ENCODE assay signal across 9 mouse cellular contexts in the genomic region with DNA sequence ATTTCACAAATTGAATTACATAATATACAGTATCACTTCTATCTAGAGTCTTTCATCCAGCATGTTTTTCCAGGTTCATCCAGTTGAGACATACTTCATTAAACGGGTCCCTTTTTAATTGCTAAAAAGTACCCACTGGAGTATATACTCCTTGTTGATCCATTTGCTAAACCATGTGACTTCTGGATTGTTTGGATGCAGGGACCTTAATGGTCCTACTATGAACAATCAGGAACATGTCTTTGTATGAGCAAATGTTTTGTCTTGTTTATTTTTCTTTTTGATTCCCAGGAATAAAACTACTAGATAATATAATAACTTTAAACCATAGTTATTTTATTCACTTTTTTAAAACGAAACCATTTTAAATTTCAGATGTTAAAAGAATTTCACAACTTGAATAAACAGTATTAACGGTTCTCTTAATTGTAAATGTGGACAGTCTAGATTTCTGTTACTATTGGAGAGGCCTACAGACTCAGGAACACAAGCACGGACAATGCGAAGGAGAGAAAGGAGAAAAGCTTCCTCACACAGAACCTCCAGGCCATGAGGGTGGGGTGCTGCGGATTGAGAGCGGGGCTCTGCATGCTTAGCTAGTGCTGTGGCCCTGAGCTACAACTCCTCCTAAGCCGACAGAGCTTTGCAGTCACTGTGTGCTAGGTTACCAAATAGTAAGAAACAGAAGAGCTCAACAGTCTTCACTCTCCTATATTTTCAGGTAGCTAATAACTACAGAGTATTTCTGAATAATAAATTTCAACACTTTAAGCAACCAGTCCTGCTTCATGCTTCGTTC. TPM values are rescaled to one million over a fixed set of nuclear protein-coding genes. Genes with fewer than 3 reads are reported as not detected.
DNase-seq lines count a peak whose midpoint lies in the region; ATAC-seq and TF ChIP-seq lines count a peak whose summit lies in the region.
"Had no signal": no experiment of that assay in that cellular context is flagged by ENCODE, and none has a peak within 500 bp of the region (broad histone marks: within the 10 kb centered on the region; RNA-seq: fewer than 3 reads in every experiment).

No protein-coding gene starts in this region.

- WGBS in hindbrain, embryonic 12.5 days, result 84% methylated on average over 9 of the region's 9 CpGs
- WGBS in hindbrain, embryonic 11.5 days, result 85% methylated on average over 9 of the region's 9 CpGs
- WGBS in forebrain, postnatal 0 days, result 82% methylated on average over 9 of the region's 9 CpGs
- 49% methylated on average over 9 of the region's 9 CpGs for WGBS in liver, embryonic 16.5 days (ENCODE audit: insufficient replicate concordance)

- H3K4me1 ChIP-seq in hindbrain, embryonic 12.5 days, result peaks cover 12% of the 10 kb centered on the region
- no peaks in the 10 kb centered on the region for H3K4me1 ChIP-seq in hindbrain, embryonic 11.5 days (replicated peaks; ENCODE audit: control insufficient read depth, insufficient read depth, low read length)
- peaks cover 14% of the 10 kb centered on the region; the same call in 1 of the 2 replicates for H3K4me1 ChIP-seq in forebrain, postnatal 0 days (ENCODE audit: insufficient read depth)
- peaks cover 17% of the 10 kb centered on the region for H3K4me1 ChIP-seq in liver, embryonic 16.5 days (ENCODE audit: control insufficient read depth, low read depth, low read length)

- intact Hi-C loops in gastrocnemius, postnatal 14 days (cut with DNase I; ENCODE audit: low total_unique reads), result no loop called here

- no peak for TF ChIP-seq CTCF in forebrain, postnatal 0 days (IDR thresholded peaks at IDR 0.05; ENCODE audit: low read depth)

- H3K36me3 ChIP-seq in hindbrain, embryonic 12.5 days, result 0 out of 2 replicates have a peak, but pooled peaks cover 5% of the 10 kb centered on the region
- no peaks in the 10 kb centered on the region for H3K36me3 ChIP-seq in hindbrain, embryonic 11.5 days (ENCODE audit: control insufficient read depth, insufficient read depth, low read length)
- H3K36me3 ChIP-seq in forebrain, postnatal 0 days (ENCODE audit: insufficient read depth), result 0 out of 2 replicates have a peak, but pooled peaks cover 3% of the 10 kb centered on the region
- peaks cover 12% of the 10 kb centered on the region for H3K36me3 ChIP-seq in liver, embryonic 16.5 days (ENCODE audit: control insufficient read depth, insufficient read depth)

- no peak overlapping the region for H3K4me3 ChIP-seq in hindbrain, embryonic 12.5 days
- H3K4me3 ChIP-seq in hindbrain, embryonic 11.5 days (ENCODE audit: low read depth, low read length), result no peak overlapping the region
- no peak overlapping the region for H3K4me3 ChIP-seq in forebrain, postnatal 0 days (ENCODE audit: low read depth, low read length)
- peak overlapping the region; percentile 73 for H3K4me3 ChIP-seq in liver, embryonic 16.5 days (ENCODE audit: low read depth, low read length)

- peak overlapping the region; percentile 31 for H3K4me2 ChIP-seq in hindbrain, embryonic 12.5 days (replicated peaks)
- no peak overlapping the region for H3K4me2 ChIP-seq in hindbrain, embryonic 11.5 days (replicated peaks; ENCODE audit: low read depth, low read length)
- H3K4me2 ChIP-seq in forebrain, postnatal 0 days (ENCODE audit: low read depth), result peak overlapping the region; percentile 26
- peak overlapping the region; percentile 48 for H3K4me2 ChIP-seq in liver, embryonic 16.5 days (ENCODE audit: low read depth, low read length)

- no peaks in the 10 kb centered on the region for H3K27me3 ChIP-seq in hindbrain, embryonic 12.5 days
- H3K27me3 ChIP-seq in hindbrain, embryonic 11.5 days (ENCODE audit: control insufficient read depth, insufficient read depth, low read length), result no peaks in the 10 kb centered on the region
- H3K27me3 ChIP-seq in forebrain, postnatal 0 days (ENCODE audit: insufficient read depth, low read length), result no peaks in the 10 kb centered on the region
- H3K27me3 ChIP-seq in liver, embryonic 16.5 days (ENCODE audit: control insufficient read depth, insufficient read depth, low read depth, low read length), result no peaks in the 10 kb centered on the region

- H3K9ac ChIP-seq in hindbrain, embryonic 12.5 days, result no peak overlapping the region
- H3K9ac ChIP-seq in hindbrain, embryonic 11.5 days (ENCODE audit: low read depth, low read length), result no peak overlapping the region
- H3K9ac ChIP-seq in forebrain, postnatal 0 days, result no peak overlapping the region
- peak overlapping the region; percentile 56 for H3K9ac ChIP-seq in liver, embryonic 16.5 days (ENCODE audit: low read depth, low read length)

- no peak overlapping the region for H3K27ac ChIP-seq in hindbrain, embryonic 12.5 days
- no peak overlapping the region for H3K27ac ChIP-seq in hindbrain, embryonic 11.5 days (ENCODE audit: low read depth, low read length)
- no peak overlapping the region for H3K27ac ChIP-seq in forebrain, postnatal 0 days (ENCODE audit: low read depth, low read length)
- H3K27ac ChIP-seq in liver, embryonic 16.5 days (ENCODE audit: low read length), result no peak overlapping the region

- DNase-seq in hindbrain, embryonic 11.5 days (ENCODE audit: low spot score), result no peak
- peak; percentile 48 for DNase-seq in NIH3T3 (ENCODE audit: low read depth)
- no peak for DNase-seq in forebrain, postnatal 0 days
- no peak for DNase-seq in gastrocnemius, postnatal 14 days
- DNase-seq in layer of hippocampus, adult 9-10 months (ENCODE audit: low spot score), result no peak
- no peak for DNase-seq in spleen, postnatal 10 days (ENCODE audit: low spot score in 2 of 2)
- DNase-seq: spleen, adult 18-20 months had no signal

- no peaks in the 10 kb centered on the region for H3K9me3 ChIP-seq in hindbrain, embryonic 12.5 days (replicated peaks)
- no peaks in the 10 kb centered on the region for H3K9me3 ChIP-seq in hindbrain, embryonic 11.5 days (ENCODE audit: control insufficient read depth, low read length)
- H3K9me3 ChIP-seq in forebrain, postnatal 0 days (ENCODE audit: low read length), result no peaks in the 10 kb centered on the region
- no peaks in the 10 kb centered on the region for H3K9me3 ChIP-seq in liver, embryonic 16.5 days (replicated peaks; ENCODE audit: control insufficient read depth, low read length)

- no peak for ATAC-seq in hindbrain, embryonic 12.5 days (ENCODE audit: low FRiP score)
- no peak for ATAC-seq in hindbrain, embryonic 11.5 days (ENCODE audit: low FRiP score)
- ATAC-seq in forebrain, postnatal 0 days, result no peak
- ATAC-seq in liver, embryonic 16.5 days (ENCODE audit: low read depth), result peak; percentile 17; the same call in 1 of the 2 replicates

RNA-seq across cellular contexts. Expression of gene Dnajb4, which starts 19.2 kb away (rescaled TPM):
- polyA plus RNA-seq in hindbrain, embryonic 12.5 days (2016; fragmentation: Nextera tagmentation; extraction: Ambion mirVana), result 32.3 and 32.9 TPM in 2 replicates
- 28.9 and 29.1 TPM in 2 replicates for polyA plus RNA-seq in hindbrain, embryonic 11.5 days (2014; fragmentation: Nextera tagmentation; extraction: Ambion mirVana)
- total RNA-seq in forebrain, postnatal 0 days (2014; rRNA removed), result 36.1 and 39.7 TPM in 2 replicates
- 28.9 and 41.5 TPM in 2 replicates for polyA plus RNA-seq in forebrain, postnatal 0 days (2015; fragmentation: Nextera tagmentation; extraction: Ambion mirVana)
- polyA plus RNA-seq in liver, embryonic 16.5 days (2015; fragmentation: Nextera tagmentation; extraction: Ambion mirVana), result 37.1 and 39.3 TPM in 2 replicates
- total RNA-seq in gastrocnemius, postnatal 14 days (2021), result 10 to 100 TPM; 45.4 to 48.2 TPM

RNA-seq across cellular contexts. Expression of gene Fubp1, which starts 19.3 kb away (rescaled TPM):
- polyA plus RNA-seq in hindbrain, embryonic 12.5 days (2016; fragmentation: Nextera tagmentation; extraction: Ambion mirVana), result 359 and 362 TPM in 2 replicates
- polyA plus RNA-seq in hindbrain, embryonic 11.5 days (2014; fragmentation: Nextera tagmentation; extraction: Ambion mirVana), result 424 and 450 TPM in 2 replicates
- 230 and 257 TPM in 2 replicates for total RNA-seq in forebrain, postnatal 0 days (2014; rRNA removed)
- 127 and 135 TPM in 2 replicates for polyA plus RNA-seq in forebrain, postnatal 0 days (2015; fragmentation: Nextera tagmentation; extraction: Ambion mirVana)
- 53.0 and 58.0 TPM in 2 replicates for polyA plus RNA-seq in liver, embryonic 16.5 days (2015; fragmentation: Nextera tagmentation; extraction: Ambion mirVana)
- 10 to 100 TPM; 31.5 to 35.2 TPM for total RNA-seq in gastrocnemius, postnatal 14 days (2021)

RNA-seq across cellular contexts. Expression of gene Gipc2, which starts 24.8 kb away (rescaled TPM):
- 2.6 and 3.3 TPM in 2 replicates for polyA plus RNA-seq in hindbrain, embryonic 12.5 days (2016; fragmentation: Nextera tagmentation; extraction: Ambion mirVana)
- polyA plus RNA-seq in hindbrain, embryonic 11.5 days (2014; fragmentation: Nextera tagmentation; extraction: Ambion mirVana), result 3.1 and 5.0 TPM in 2 replicates
- total RNA-seq in forebrain, postnatal 0 days (2014; rRNA removed), result 12.0 and 13.9 TPM in 2 replicates
- polyA plus RNA-seq in forebrain, postnatal 0 days (2015; fragmentation: Nextera tagmentation; extraction: Ambion mirVana), result 5.1 and 6.3 TPM in 2 replicates
- 17.8 and 19.7 TPM in 2 replicates for polyA plus RNA-seq in liver, embryonic 16.5 days (2015; fragmentation: Nextera tagmentation; extraction: Ambion mirVana)
- total RNA-seq in gastrocnemius, postnatal 14 days (2021), result 1 to 10 TPM in 1 of 2 experiments, under 1 TPM in 1; 0.82 to 1.1 TPM
